ENCODE assay signal across 19 mouse cellular contexts in genomic region chr10:54062835-54063234, GRCm38 (mm10). TPM values are rescaled to one million over a fixed set of nuclear protein-coding genes. Genes with fewer than 3 reads are reported as not detected.
A peak's percentile ranks its signal among the peaks of the same experiment; 100 is the strongest.
DNase-seq lines count a peak whose midpoint lies in the region; ATAC-seq and TF ChIP-seq lines count a peak whose summit lies in the region.
"Had no signal": no experiment of that assay in that cellular context is flagged by ENCODE, and none has a peak within 500 bp of the region (broad histone marks: within the 10 kb centered on the region; RNA-seq: fewer than 3 reads in every experiment).

No protein-coding gene starts in this region.

- no peak for TF ChIP-seq EP300 in heart, postnatal 0 days (IDR thresholded peaks at IDR 0.05; ENCODE audit: low read depth)

- H3K4me2 ChIP-seq in heart, embryonic 12.5 days = peak overlapping the region; percentile 45
- peak overlapping the region; percentile 42 for H3K4me2 ChIP-seq in heart, embryonic 14.5 days (ENCODE audit: low read length)
- peak overlapping the region; percentile 37; the same call in 1 of the 2 replicates for H3K4me2 ChIP-seq in heart, postnatal 0 days (ENCODE audit: low read depth, low read length)
- H3K4me2 ChIP-seq: embryonic facial prominence, embryonic 12.5 days; forebrain, embryonic 15.5 days; hindbrain, embryonic 13.5 days had no signal

- no peaks in the 10 kb centered on the region for H3K27me3 ChIP-seq in heart, embryonic 12.5 days (replicated peaks)
- H3K27me3 ChIP-seq in heart, embryonic 14.5 days (ENCODE audit: control insufficient read depth, insufficient read depth, low read length) = no peaks in the 10 kb centered on the region
- H3K27me3 ChIP-seq in heart, postnatal 0 days (ENCODE audit: control insufficient read depth, insufficient read depth, low read length) = no peaks in the 10 kb centered on the region
- H3K27me3 ChIP-seq: embryonic facial prominence, embryonic 12.5 days; forebrain, embryonic 15.5 days; hindbrain, embryonic 13.5 days had no signal

- peak; percentile 51 to 52 for DNase-seq in heart, adult 18-20 months
- DNase-seq in heart, adult 9 months (ENCODE audit: low spot score in 2 of 2) = no peak
- no peak for DNase-seq in heart, postnatal 36 days
- DNase-seq in heart, postnatal 0 days (ENCODE audit: low spot score) = peak; percentile 12
- no peak for DNase-seq in cerebellum, adult 18-20 months
- DNase-seq: cerebellum, adult 11 months; cerebellum, adult 9-10 months; cerebellum, postnatal 25 days; gastrocnemius, postnatal 36 days; kidney, adult 11 months; kidney, adult 9 months had no signal

- H3K4me3 ChIP-seq in heart, embryonic 12.5 days = no peak overlapping the region
- no peak overlapping the region for H3K4me3 ChIP-seq in heart, embryonic 14.5 days (ENCODE audit: control insufficient read depth in 1 of 2, insufficient read depth in 1 of 2, low read depth in 1 of 2, low read length in 2 of 2)
- no peak overlapping the region for H3K4me3 ChIP-seq in heart, postnatal 0 days (ENCODE audit: low read depth, low read length)
- H3K4me3 ChIP-seq: embryonic facial prominence, embryonic 12.5 days; forebrain, embryonic 15.5 days; hindbrain, embryonic 13.5 days had no signal

- H3K36me3 ChIP-seq in heart, embryonic 12.5 days = peaks cover 10% of the 10 kb centered on the region; the same call in 1 of the 2 replicates
- peaks cover 11% of the 10 kb centered on the region; the same call in 1 of the 2 replicates for H3K36me3 ChIP-seq in heart, embryonic 14.5 days (ENCODE audit: control insufficient read depth, insufficient read depth, low read length)
- 0 out of 2 replicates have a peak, but pooled peaks cover 3% of the 10 kb centered on the region for H3K36me3 ChIP-seq in heart, postnatal 0 days (replicated peaks; ENCODE audit: control insufficient read depth, insufficient read depth, low read length)
- H3K36me3 ChIP-seq: embryonic facial prominence, embryonic 12.5 days; forebrain, embryonic 15.5 days; G1E; hindbrain, embryonic 13.5 days had no signal

- intact Hi-C loops in heart, postnatal 36 days (cut with DNase I) = loop anchor here (2.0 kb wide), 1 partner anchor 22 kb away; no protein-coding TSS in a partner anchor

- no peaks in the 10 kb centered on the region for H3K9me3 ChIP-seq in heart, embryonic 12.5 days (replicated peaks)
- H3K9me3 ChIP-seq in heart, embryonic 14.5 days (ENCODE audit: control insufficient read depth, low read length) = no peaks in the 10 kb centered on the region
- no peaks in the 10 kb centered on the region for H3K9me3 ChIP-seq in heart, postnatal 0 days (replicated peaks; ENCODE audit: control insufficient read depth, low read length)
- H3K9me3 ChIP-seq: embryonic facial prominence, embryonic 12.5 days; forebrain, embryonic 15.5 days; hindbrain, embryonic 13.5 days had no signal

- no peak for ATAC-seq in heart, embryonic 12.5 days (ENCODE audit: insufficient number of reproducible peaks, low FRiP score)
- no peak for ATAC-seq in heart, embryonic 14.5 days (ENCODE audit: insufficient number of reproducible peaks, insufficient read depth, low FRiP score, low read depth)
- no peak for ATAC-seq in heart, postnatal 0 days (ENCODE audit: insufficient read depth, low read depth)
- ATAC-seq: forebrain, embryonic 15.5 days; hindbrain, postnatal 0 days had no signal

- peaks cover 31% of the 10 kb centered on the region for H3K4me1 ChIP-seq in heart, embryonic 12.5 days (replicated peaks)
- peaks cover 10 to 28% of the 10 kb centered on the region in 2 experiments for H3K4me1 ChIP-seq in heart, embryonic 14.5 days (ENCODE audit: control insufficient read depth in 2 of 2, insufficient read depth in 2 of 2, low read length in 2 of 2)
- H3K4me1 ChIP-seq in heart, postnatal 0 days (ENCODE audit: control insufficient read depth, insufficient read depth) = peaks cover 7% of the 10 kb centered on the region; the same call in 1 of the 2 replicates
- H3K4me1 ChIP-seq: embryonic facial prominence, embryonic 12.5 days; forebrain, embryonic 15.5 days; hindbrain, embryonic 13.5 days had no signal

- no peak for TF ChIP-seq CTCF in heart, postnatal 0 days (IDR thresholded peaks at IDR 0.05; ENCODE audit: low read depth)

- 49% methylated on average over 11 of the region's 11 CpGs for WGBS in heart, embryonic 12.5 days
- WGBS in heart, embryonic 14.5 days = 41% methylated on average over 11 of the region's 11 CpGs
- WGBS in heart, postnatal 0 days = 48% methylated on average over 11 of the region's 11 CpGs

- H3K9ac ChIP-seq in heart, embryonic 12.5 days = no peak overlapping the region
- H3K9ac ChIP-seq in heart, embryonic 14.5 days (ENCODE audit: low read length) = no peak overlapping the region; the same call in 1 of the 2 replicates
- H3K9ac ChIP-seq in heart, postnatal 0 days (replicated peaks; ENCODE audit: low read depth, low read length) = no peak overlapping the region
- H3K9ac ChIP-seq: embryonic facial prominence, embryonic 12.5 days; forebrain, embryonic 15.5 days; hindbrain, embryonic 13.5 days had no signal

- H3K27ac ChIP-seq in heart, embryonic 12.5 days (ENCODE audit: poor library complexity, severe bottlenecking) = no peak overlapping the region
- no peak overlapping the region for H3K27ac ChIP-seq in heart, embryonic 14.5 days (replicated peaks in 1 of 2; ENCODE audit: control insufficient read depth in 1 of 2, insufficient read depth in 1 of 2, low read depth in 2 of 2, low read length in 2 of 2)
- H3K27ac ChIP-seq in heart, postnatal 0 days (ENCODE audit: low read depth) = no peak overlapping the region
- H3K27ac ChIP-seq: embryonic facial prominence, embryonic 12.5 days; forebrain, embryonic 15.5 days; hindbrain, embryonic 13.5 days; hindbrain, postnatal 0 days; kidney, postnatal 0 days had no signal

RNA-seq across cellular contexts. Expression of gene Man1a, which starts 13.6 kb away (rescaled TPM):
- total RNA-seq in heart, adult 18-20 months (2021) = 10 to 100 TPM; 38.3 to 46.0 TPM
- polyA plus RNA-seq in heart, embryonic 12.5 days (2016; fragmentation: Nextera tagmentation; extraction: Ambion mirVana) = 9.4 and 10.6 TPM in 2 replicates
- total RNA-seq in heart, postnatal 36 days (2021) = 10 to 100 TPM; 40.7 to 42.2 TPM
- polyA plus RNA-seq in heart, embryonic 14.5 days (2014; fragmentation: Nextera tagmentation; extraction: Ambion mirVana) = 8.1 and 8.6 TPM in 2 replicates
- total RNA-seq in heart, postnatal 0 days (2014; rRNA removed; ENCODE audit: low replicate concordance) = 17.6 and 23.1 TPM in 2 replicates
- polyA plus RNA-seq in heart, postnatal 0 days (2015; fragmentation: Nextera tagmentation; extraction: Ambion mirVana) = 3.3 and 3.5 TPM in 2 replicates

Comparison
In these comparisons a context has a peak if more than half of its experiments do, and no peak if none do; other contexts are left out.
1. DNase-seq: peak in heart, adult 18-20 months (2 of 2) and heart, postnatal 0 days (single experiment); none in heart, adult 9 months (0 of 2), heart, postnatal 36 days (0 of 2) and cerebellum, adult 18-20 months (0 of 2).
2. Peak in every context shown above with its lines, with median percentiles within 50 percentile points of each other: H3K4me2 ChIP-seq.